Mouse (Mus musculus) lung, embryonic 14.5 days (tissue): ENCODE data around the gene Fam19a2. TPM values are rescaled to one million over a fixed set of nuclear protein-coding genes. Genes with fewer than 3 reads are reported as not detected.
A peak's percentile ranks its signal among the peaks of the same experiment; 100 is the strongest.

Experiments used
- ATAC-seq: fragments of 200-750 bp; cut with Nextera tagmentation; 2 replicates; pipeline ENCODE4 v1.8.0; 2017; ENCODE audit warnings: mild to moderate bottlenecking, moderate TSS enrichment, moderate library complexity; ENCODE audit not compliant: insufficient read depth
- DNase-seq: peaks from one replicate; pipeline ENCODE4 v3.0.0-alpha.2; 2015
- H3K27ac ChIP-seq: fragments of 300-500 bp; sonication (generic); 2 replicates; pipeline ENCODE4 v1.5.1; 2014; ENCODE audit warnings: low read depth, mild to moderate bottlenecking, moderate library complexity
- H3K27me3 ChIP-seq: fragments of 300-500 bp; sonication (generic); 2 replicates; pipeline ENCODE4 v1.6.1; 2014; ENCODE audit warnings: low read length, control low read depth; ENCODE audit not compliant: insufficient read depth
- H3K36me3 ChIP-seq: fragments of 300-500 bp; sonication (generic); 2 replicates; pipeline ENCODE4 v1.6.1; 2014; ENCODE audit warnings: control low read depth; ENCODE audit not compliant: insufficient read depth
- H3K4me1 ChIP-seq: fragments of 300-500 bp; sonication (generic); 2 replicates; pipeline ENCODE4 v1.6.1; 2014; ENCODE audit warnings: antibody characterized with exemption, control low read depth; ENCODE audit not compliant: insufficient read depth
- H3K4me2 ChIP-seq: fragments of 300-500 bp; sonication (generic); 2 replicates; pipeline ENCODE4 v1.6.1; 2014; ENCODE audit warnings: mild to moderate bottlenecking
- H3K4me3 ChIP-seq: fragments of 300-500 bp; sonication (generic); 2 replicates; pipeline ENCODE4 v1.5.1; 2014; ENCODE audit warnings: low read depth, low read length
- H3K9ac ChIP-seq: fragments of 300-500 bp; sonication (generic); 2 replicates; pipeline ENCODE4 v1.6.1; 2014
- H3K9me3 ChIP-seq: fragments of 300-500 bp; sonication (generic); 2 replicates; pipeline ENCODE4 v1.6.1; 2016; ENCODE audit warnings: low read depth, low read length, control low read depth
- CTCF ChIP-seq: IDR thresholded peaks from 2 replicates; pipeline ENCODE4 v1.5.1; 2016; ENCODE audit warnings: antibody characterized with exemption, low read depth
- WGBS: fragments of 180-500 bp; shearing (Covaris S2); extraction: QIAGEN DNeasy Blood & Tissue Kit; methylation state at CpG from one replicate; pipeline ENCODE4 v1.1.7; 2014; 5-methylcytosine and 5-hydroxymethylcytosine counted together
- polyA plus RNA-seq: library from polyadenylated mRNA; unstranded; fragments of >200 nt; fragmentation: Nextera tagmentation; extraction: Ambion mirVana; gene quantifications from 2 replicates; pipeline ENCODE4 v1.2.1, GENCODE M21; 2014

The Fam19a2 gene
- polyA plus RNA-seq, 1 experiment from 2014 or later: 1.0 TPM

GRCm38 (mm10) chr10:123342591-123343236, 78.9 kb downstream of the Fam19a2 start:
- H3K4me2 ChIP-seq: no peak overlapping the region
- no peaks in the 10 kb centered on the region for H3K4me1 ChIP-seq
- TF ChIP-seq CTCF: peak; percentile 72
- no peak; the same call in 1 of the 2 replicates for ATAC-seq
- 19% methylated on average over 5 of the region's 5 CpGs for WGBS
- no peak overlapping the region for H3K4me3 ChIP-seq
- H3K36me3 ChIP-seq: no peaks in the 10 kb centered on the region
- H3K27ac ChIP-seq: no peak overlapping the region
- H3K27me3 ChIP-seq: no peaks in the 10 kb centered on the region
- peak; percentile 78 for DNase-seq
- no peak overlapping the region for H3K9ac ChIP-seq
- H3K9me3 ChIP-seq: no peaks in the 10 kb centered on the region

GRCm38 (mm10) chr10:123346301-123346700, 82.5 kb downstream of the Fam19a2 start:
- no peak for TF ChIP-seq CTCF
- Histone ChIP-seq H3K4me1 (no peaks in the 10 kb centered on the region), H3K9me3 (no peaks in the 10 kb centered on the region), H3K36me3 (no peaks in the 10 kb centered on the region), H3K27ac (no peak overlapping the region), H3K9ac (no peak overlapping the region), H3K4me2 (no peak overlapping the region), H3K4me3 (no peak overlapping the region), H3K27me3 (no peaks in the 10 kb centered on the region)
- 92% methylated on average over 8 of the region's 8 CpGs for WGBS
- DNase-seq (no peak), ATAC-seq (no peak)

GRCm38 (mm10) chr10:123353667-123354066, 89.9 kb downstream of the Fam19a2 start:
- no peaks in the 10 kb centered on the region for H3K9me3 ChIP-seq
- H3K27me3 ChIP-seq: no peaks in the 10 kb centered on the region
- ATAC-seq: no peak
- no peak for TF ChIP-seq CTCF
- no peaks in the 10 kb centered on the region for H3K4me1 ChIP-seq
- DNase-seq: no peak
- H3K36me3 ChIP-seq: no peaks in the 10 kb centered on the region
- no peak overlapping the region for H3K27ac ChIP-seq
- no peak overlapping the region for H3K4me3 ChIP-seq
- H3K4me2 ChIP-seq: no peak overlapping the region
- 30% methylated on average over 5 of the region's 5 CpGs for WGBS
- no peak overlapping the region for H3K9ac ChIP-seq

GRCm38 (mm10) chr10:123357010-123357409, 93.2 kb downstream of the Fam19a2 start:
- Histone ChIP-seq H3K4me2 (no peak overlapping the region), H3K9me3 (no peaks in the 10 kb centered on the region), H3K27me3 (no peaks in the 10 kb centered on the region), H3K9ac (no peak overlapping the region), H3K36me3 (no peaks in the 10 kb centered on the region), H3K4me3 (no peak overlapping the region), H3K4me1 (no peaks in the 10 kb centered on the region), H3K27ac (no peak overlapping the region)
- DNase-seq: no peak
- WGBS: 76% methylated on average over 6 of the region's 6 CpGs
- TF ChIP-seq CTCF: no peak
- no peak for ATAC-seq

- H3K27ac ChIP-seq: no peak overlapping the region
- H3K4me1 ChIP-seq: no peaks in the 10 kb centered on the region
- H3K4me2 ChIP-seq: no peak overlapping the region
- H3K4me3 ChIP-seq: no peak overlapping the region
- H3K36me3 ChIP-seq: no peaks in the 10 kb centered on the region
- H3K9ac ChIP-seq: no peak overlapping the region
- peak; percentile 40 for DNase-seq
- peak; percentile 35; the same call in 1 of the 2 replicates for ATAC-seq
- H3K27me3 ChIP-seq: no peaks in the 10 kb centered on the region
- H3K9me3 ChIP-seq: no peaks in the 10 kb centered on the region
- 70% methylated on average over 14 of the region's 14 CpGs for WGBS
- no peak for TF ChIP-seq CTCF
Measured at GRCm38 (mm10) chr10:123360492-123360891, 96.7 kb downstream of the Fam19a2 start.

- Histone ChIP-seq H3K9me3 (no peaks in the 10 kb centered on the region), H3K4me1 (no peaks in the 10 kb centered on the region), H3K36me3 (no peaks in the 10 kb centered on the region), H3K9ac (no peak overlapping the region), H3K4me3 (no peak overlapping the region), H3K27me3 (no peaks in the 10 kb centered on the region), H3K27ac (no peak overlapping the region), H3K4me2 (no peak overlapping the region)
- no peak for ATAC-seq
- TF ChIP-seq CTCF: no peak
- 43% methylated on average over 4 of the region's 4 CpGs for WGBS
- no peak for DNase-seq
Measured at GRCm38 (mm10) chr10:123364628-123365027, 100.8 kb downstream of the Fam19a2 start.

GRCm38 (mm10) chr10:123367152-123367864, 103.5 kb downstream of the Fam19a2 start:
- H3K27me3 ChIP-seq: no peaks in the 10 kb centered on the region
- 67% methylated on average over 15 of the region's 15 CpGs for WGBS
- ATAC-seq: no peak
- no peak for TF ChIP-seq CTCF
- no peak overlapping the region for H3K4me3 ChIP-seq
- H3K9ac ChIP-seq: no peak overlapping the region
- H3K27ac ChIP-seq: no peak overlapping the region
- DNase-seq: no peak
- H3K36me3 ChIP-seq: no peaks in the 10 kb centered on the region
- no peaks in the 10 kb centered on the region for H3K9me3 ChIP-seq
- no peak overlapping the region for H3K4me2 ChIP-seq
- H3K4me1 ChIP-seq: no peaks in the 10 kb centered on the region
